Mouse (Mus musculus): ENCODE measurements at regions not wholly inside any gene's neighbourhood (a gene's known extent, or its start where the extent isn't known, plus 50 kb on each side); places are given as distances from the start of the nearest gene placed in this dataset.

- ATAC-seq (replicated peaks; ENCODE audit: low FRiP score) (no peak), DNase-seq (ENCODE audit: low spot score) (no peak)
- Histone ChIP-seq H3K27ac (ENCODE audit: low read depth, low read length) (no peak overlapping the region), H3K4me2 (ENCODE audit: low read depth, low read length, severe bottlenecking) (no peak overlapping the region), H3K27me3 (ENCODE audit: control insufficient read depth, insufficient read depth, low read length) (no peaks in the 10 kb centered on the region), H3K4me1 (replicated peaks; ENCODE audit: control insufficient read depth, insufficient read depth, low read length) (no peaks in the 10 kb centered on the region), H3K9ac (ENCODE audit: low read length) (no peak overlapping the region), H3K4me3 (ENCODE audit: low read depth, low read length) (no peak overlapping the region), H3K9me3 (ENCODE audit: control insufficient read depth, low read length) (no peaks in the 10 kb centered on the region), H3K36me3 (ENCODE audit: control insufficient read depth, insufficient read depth, low read length) (no peaks in the 10 kb centered on the region)
- 89% methylated on average over 8 of the region's 8 CpGs for WGBS
Observed at GRCm38 (mm10) chr15:11457278-11457677, 57.8 kb upstream of the Tars start.

- H3K9me3 ChIP-seq (ENCODE audit: control insufficient read depth, low read length), result no peaks in the 10 kb centered on the region
- H3K4me1 ChIP-seq (replicated peaks; ENCODE audit: control insufficient read depth, insufficient read depth, low read length), result no peaks in the 10 kb centered on the region
- no peak overlapping the region for H3K4me2 ChIP-seq (ENCODE audit: low read depth, low read length, severe bottlenecking)
- H3K27me3 ChIP-seq (ENCODE audit: control insufficient read depth, insufficient read depth, low read length), result no peaks in the 10 kb centered on the region
- DNase-seq (ENCODE audit: low spot score) (no peak), ATAC-seq (replicated peaks; ENCODE audit: low FRiP score) (no peak)
- no peak overlapping the region for H3K27ac ChIP-seq (ENCODE audit: low read depth, low read length)
- no peak overlapping the region for H3K9ac ChIP-seq (ENCODE audit: low read length)
- H3K4me3 ChIP-seq (ENCODE audit: low read depth, low read length), result no peak overlapping the region
- WGBS, result 80% methylated on average over 6 of the region's 6 CpGs
- H3K36me3 ChIP-seq (ENCODE audit: control insufficient read depth, insufficient read depth, low read length), result no peaks in the 10 kb centered on the region
Observed at GRCm38 (mm10) chr15:11455982-11456381, 56.5 kb upstream of the Tars start.

GRCm38 (mm10) chr15:11455366-11455785 is 55.9 kb upstream of the Tars start:
- Histone ChIP-seq H3K36me3 (ENCODE audit: control insufficient read depth, insufficient read depth, low read length) (no peaks in the 10 kb centered on the region), H3K4me1 (replicated peaks; ENCODE audit: control insufficient read depth, insufficient read depth, low read length) (no peaks in the 10 kb centered on the region), H3K4me2 (ENCODE audit: low read depth, low read length, severe bottlenecking) (no peak overlapping the region), H3K9me3 (ENCODE audit: control insufficient read depth, low read length) (no peaks in the 10 kb centered on the region), H3K4me3 (ENCODE audit: low read depth, low read length) (no peak overlapping the region), H3K27me3 (ENCODE audit: control insufficient read depth, insufficient read depth, low read length) (no peaks in the 10 kb centered on the region), H3K27ac (ENCODE audit: low read depth, low read length) (no peak overlapping the region), H3K9ac (ENCODE audit: low read length) (no peak overlapping the region)
- 95% methylated on average over 11 of the region's 11 CpGs for WGBS
- DNase-seq (ENCODE audit: low spot score), result no peak
- ATAC-seq (replicated peaks; ENCODE audit: low FRiP score), result no peak

GRCm38 (mm10) chr15:11453997-11454396 is 54.5 kb upstream of the Tars start:
- Histone ChIP-seq H3K4me3 (ENCODE audit: low read depth, low read length) (no peak overlapping the region), H3K27me3 (ENCODE audit: control insufficient read depth, insufficient read depth, low read length) (no peaks in the 10 kb centered on the region), H3K9ac (ENCODE audit: low read length) (no peak overlapping the region), H3K27ac (ENCODE audit: low read depth, low read length) (no peak overlapping the region), H3K9me3 (ENCODE audit: control insufficient read depth, low read length) (no peaks in the 10 kb centered on the region), H3K36me3 (ENCODE audit: control insufficient read depth, insufficient read depth, low read length) (no peaks in the 10 kb centered on the region), H3K4me1 (replicated peaks; ENCODE audit: control insufficient read depth, insufficient read depth, low read length) (no peaks in the 10 kb centered on the region), H3K4me2 (ENCODE audit: low read depth, low read length, severe bottlenecking) (no peak overlapping the region)
- ATAC-seq (replicated peaks; ENCODE audit: low FRiP score) (no peak), DNase-seq (ENCODE audit: low spot score) (no peak)
- WGBS, result 97% methylated on average over 1 of the region's 1 CpGs

GRCm38 (mm10) chr15:11451635-11452034 is 52.2 kb upstream of the Tars start:
- no peaks in the 10 kb centered on the region for H3K36me3 ChIP-seq (ENCODE audit: control insufficient read depth, insufficient read depth, low read length)
- no peak overlapping the region for H3K27ac ChIP-seq (ENCODE audit: low read depth, low read length)
- H3K9ac ChIP-seq (ENCODE audit: low read length), result no peak overlapping the region
- H3K27me3 ChIP-seq (ENCODE audit: control insufficient read depth, insufficient read depth, low read length), result no peaks in the 10 kb centered on the region
- no peaks in the 10 kb centered on the region for H3K9me3 ChIP-seq (ENCODE audit: control insufficient read depth, low read length)
- H3K4me2 ChIP-seq (ENCODE audit: low read depth, low read length, severe bottlenecking), result no peak overlapping the region
- no peak for DNase-seq (ENCODE audit: low spot score)
- H3K4me3 ChIP-seq (ENCODE audit: low read depth, low read length), result no peak overlapping the region
- no peak for ATAC-seq (replicated peaks; ENCODE audit: low FRiP score)
- no peaks in the 10 kb centered on the region for H3K4me1 ChIP-seq (replicated peaks; ENCODE audit: control insufficient read depth, insufficient read depth, low read length)
- 84% methylated on average over 1 of the region's 1 CpGs for WGBS
